Mouse (Mus musculus): ENCODE data around the gene Polr1a.

Polr1a gene

DNA sequence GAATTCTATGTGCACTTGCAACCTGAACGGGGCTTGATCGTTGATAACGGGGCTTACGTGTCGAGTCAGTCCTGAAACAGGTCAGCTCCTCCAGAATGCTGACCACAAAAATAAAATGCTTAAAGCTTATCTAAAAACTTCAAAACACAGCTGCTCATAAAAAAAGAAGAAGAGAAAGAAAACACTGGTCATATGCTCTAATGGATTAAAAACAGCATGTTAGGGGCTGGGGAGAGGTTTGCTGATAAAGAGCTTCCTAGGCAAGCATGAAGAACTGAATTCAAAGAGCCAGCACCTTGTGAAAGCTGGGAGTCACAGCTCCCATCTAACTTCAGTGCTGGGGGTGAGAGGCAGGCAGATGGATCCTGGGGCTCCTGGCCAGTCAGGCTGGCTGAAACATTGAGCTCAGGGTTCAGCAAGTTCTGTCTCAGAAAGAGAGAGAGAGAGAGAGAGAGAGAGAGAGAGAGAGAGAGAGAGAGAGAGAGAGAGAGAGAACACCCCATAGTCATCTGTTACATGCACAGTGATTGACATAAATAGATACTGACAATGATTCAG is 92.4 kb downstream of the Polr1a start:
- DNase-seq, result no peak

- DNase-seq, result no peak
Observed at GRCm38 (mm10) chr6:72007411-72008212, 98.8 kb downstream of the Polr1a start.

DNA sequence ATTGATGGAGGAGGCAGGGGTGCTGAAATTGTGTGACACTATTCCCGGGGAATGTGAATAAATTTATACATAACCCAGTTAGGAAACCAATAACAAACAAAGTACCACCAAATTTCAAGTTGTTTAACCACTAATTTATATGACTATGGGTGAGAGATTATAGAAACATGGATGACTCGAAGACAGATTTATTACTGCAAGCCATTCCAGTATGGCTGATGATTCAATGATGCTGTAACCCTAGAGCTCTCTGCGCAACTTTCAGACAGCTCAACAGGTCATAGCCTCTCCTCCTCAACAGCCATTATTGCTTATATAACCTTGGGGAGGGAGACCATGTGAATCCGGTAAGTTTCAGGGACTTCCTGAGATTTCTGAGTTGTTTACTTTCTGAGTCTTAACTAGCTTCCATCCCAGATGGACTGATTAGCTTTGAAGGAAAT is 99.4 kb downstream of the Polr1a start:
- DNase-seq, result no peak

DNA sequence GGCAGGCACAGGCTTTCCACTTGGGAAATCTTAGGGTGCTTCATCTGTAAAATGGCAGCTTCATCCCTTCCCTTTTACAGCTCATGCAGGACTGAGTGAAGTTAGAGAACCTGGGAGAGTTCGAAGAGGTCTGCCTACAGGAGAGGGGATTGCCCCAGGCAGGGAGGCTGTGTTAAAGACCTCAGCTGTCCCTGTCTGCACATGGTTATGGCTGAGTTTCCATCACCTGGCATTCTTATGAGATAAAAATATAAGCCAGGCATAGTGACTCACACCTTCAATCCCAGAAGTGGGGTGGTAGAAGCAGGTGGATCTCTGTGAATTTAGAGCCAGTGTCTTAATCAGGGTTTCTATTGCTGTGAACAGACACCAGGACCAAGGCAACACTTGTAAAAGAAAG is 100.6 kb downstream of the Polr1a start:
- no peak for DNase-seq

DNA sequence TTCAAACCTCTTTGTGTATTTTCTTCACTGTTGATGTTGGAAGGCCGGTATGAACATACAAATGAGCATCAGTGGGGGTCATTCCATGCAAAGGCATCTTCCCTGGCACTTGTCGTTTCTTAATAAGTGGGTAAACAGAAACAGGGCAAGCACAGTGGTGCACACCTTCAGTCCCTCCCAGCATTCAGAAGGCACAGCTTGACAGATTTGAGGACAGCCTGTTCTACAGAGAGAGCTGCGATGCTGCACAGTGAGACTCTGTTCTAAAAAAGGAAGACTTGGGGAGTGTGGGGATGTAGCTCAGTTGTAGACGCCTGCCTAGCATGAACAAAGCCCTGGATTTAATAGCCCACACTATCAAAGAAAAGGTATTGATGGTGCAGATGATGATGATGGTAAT is 105.2 kb downstream of the Polr1a start:
- no peak for DNase-seq

DNA sequence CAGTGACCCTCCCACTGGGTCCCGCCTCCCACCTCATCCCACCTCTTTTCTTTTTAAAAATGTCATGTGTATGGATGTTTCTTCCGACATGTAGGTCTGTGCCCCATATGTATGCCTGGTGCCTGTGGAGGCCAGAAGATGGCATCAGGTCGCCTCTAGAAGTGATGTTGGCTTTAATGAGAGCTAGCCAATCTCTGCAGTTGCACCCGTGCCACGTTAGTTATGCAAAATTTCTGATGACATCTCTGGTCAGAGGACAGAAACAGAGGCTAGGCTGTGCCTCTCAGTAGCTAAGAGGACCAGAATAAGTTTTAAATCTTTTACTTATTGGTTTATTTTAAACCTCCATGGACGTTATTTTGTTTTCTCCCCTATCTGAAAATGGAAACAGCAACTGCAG is 109.2 kb downstream of the Polr1a start:
- no peak for DNase-seq

GRCm38 (mm10) chr6:72025497-72025896 is 116.6 kb downstream of the Polr1a start:
- DNase-seq, result no peak

GRCm38 (mm10) chr6:72028079-72028478 is 119.2 kb downstream of the Polr1a start:
- DNase-seq, result no peak

DNA sequence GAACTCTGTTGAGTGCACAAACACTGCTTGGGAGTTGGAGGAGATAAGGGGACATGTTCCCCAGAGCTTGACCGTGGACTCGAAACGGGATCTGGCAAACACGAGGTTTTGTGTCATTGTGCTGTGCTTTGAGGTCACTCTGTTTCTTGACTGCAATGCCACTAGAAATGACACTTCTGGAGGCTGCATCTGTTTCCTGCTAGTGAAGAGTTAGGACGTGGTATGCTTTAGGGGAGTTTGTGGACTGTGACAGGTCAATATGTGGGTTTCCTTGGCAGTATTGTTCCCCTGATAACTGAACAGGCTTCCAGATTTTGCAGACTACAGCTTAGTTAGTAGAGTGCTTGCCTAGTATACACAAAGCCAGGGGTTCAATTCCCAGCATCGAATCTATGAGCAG is 120.8 kb downstream of the Polr1a start:
- no peak for DNase-seq

All from cerebellum, postnatal 10 days (tissue).